Mouse (Mus musculus): ENCODE data around the gene Zbtb3. TPM values are rescaled to one million over a fixed set of nuclear protein-coding genes. Genes with fewer than 3 reads are reported as not detected.

Gene Zbtb3
- polyA plus RNA-seq, 1 experiment from 2014 or later: 4.3 TPM

- H3K4me2 ChIP-seq (ENCODE audit: low read length): no peak overlapping the region
- H3K9ac ChIP-seq (ENCODE audit: low read length): no peak overlapping the region
- H3K9me3 ChIP-seq (ENCODE audit: control insufficient read depth, low read length): no peaks in the 10 kb centered on the region
- H3K4me3 ChIP-seq (ENCODE audit: low read depth, low read length): no peak overlapping the region
- H3K4me1 ChIP-seq (replicated peaks; ENCODE audit: control insufficient read depth, insufficient read depth, low read length): peaks cover 4% of the 10 kb centered on the region; the same call in 1 of the 2 replicates
- H3K36me3 ChIP-seq (ENCODE audit: control insufficient read depth, insufficient read depth, low read length): peaks cover 29% of the 10 kb centered on the region
- WGBS: 80% methylated on average over 7 of the region's 7 CpGs
- DNase-seq (ENCODE audit: low spot score): no peak
- H3K27ac ChIP-seq (ENCODE audit: low read depth): no peak overlapping the region
- no peaks in the 10 kb centered on the region for H3K27me3 ChIP-seq (replicated peaks; ENCODE audit: control insufficient read depth, insufficient read depth, low read length)
- no peak for ATAC-seq (replicated peaks; ENCODE audit: low FRiP score, low TSS enrichment, low read depth)
Measured at GRCm38 (mm10) chr19:8790171-8790570, 12.2 kb upstream of the Zbtb3 start.

- Histone ChIP-seq H3K4me2 (ENCODE audit: low read length) (peak within 1 kb of the TSS; percentile 97), H3K27ac (ENCODE audit: low read depth) (peak within 1 kb of the TSS; percentile 54; the same call in 1 of the 2 replicates), H3K4me1 (replicated peaks; ENCODE audit: control insufficient read depth, insufficient read depth, low read length) (peaks cover 24% of the 10 kb centered on the region), H3K27me3 (replicated peaks; ENCODE audit: control insufficient read depth, insufficient read depth, low read length) (no peaks in the 10 kb centered on the region), H3K9me3 (ENCODE audit: control insufficient read depth, low read length) (no peaks in the 10 kb centered on the region), H3K4me3 (ENCODE audit: low read depth, low read length) (peak within 1 kb of the TSS; percentile 94), H3K9ac (ENCODE audit: low read length) (peak within 1 kb of the TSS; percentile 79), H3K36me3 (ENCODE audit: control insufficient read depth, insufficient read depth, low read length) (peaks cover 22% of the 10 kb centered on the region)
- ATAC-seq (replicated peaks; ENCODE audit: low FRiP score, low TSS enrichment, low read depth) (peak; percentile 70), DNase-seq (ENCODE audit: low spot score) (peak; percentile 89)
- 1% methylated on average over 25 of the region's 25 CpGs for WGBS
Measured at GRCm38 (mm10) chr19:8798264-8798946, 4.0 kb upstream of the Zbtb3 start, which contains the start of gene Polr2g. TSS of gene Polr2g (minus strand) at chr19:8798577.

GRCm38 (mm10) chr19:8798947-8799315 is 3.4 kb upstream of the Zbtb3 start:
- Histone ChIP-seq H3K27me3 (replicated peaks; ENCODE audit: control insufficient read depth, insufficient read depth, low read length) (no peaks in the 10 kb centered on the region), H3K36me3 (ENCODE audit: control insufficient read depth, insufficient read depth, low read length) (peaks cover 17% of the 10 kb centered on the region), H3K4me1 (replicated peaks; ENCODE audit: control insufficient read depth, insufficient read depth, low read length) (peaks cover 24% of the 10 kb centered on the region), H3K4me2 (ENCODE audit: low read length) (peak overlapping the region; percentile 97), H3K27ac (ENCODE audit: low read depth) (no peak overlapping the region), H3K9me3 (ENCODE audit: control insufficient read depth, low read length) (no peaks in the 10 kb centered on the region), H3K4me3 (ENCODE audit: low read depth, low read length) (peak overlapping the region; percentile 94; the same call in 1 of the 2 replicates), H3K9ac (ENCODE audit: low read length) (no peak overlapping the region)
- DNase-seq (ENCODE audit: low spot score) (no peak), ATAC-seq (replicated peaks; ENCODE audit: low FRiP score, low TSS enrichment, low read depth) (no peak)

- Histone ChIP-seq H3K4me2 (ENCODE audit: low read length) (peak overlapping the region; percentile 91), H3K4me3 (ENCODE audit: low read depth, low read length) (no peak overlapping the region; the same call in 1 of the 2 replicates), H3K4me1 (replicated peaks; ENCODE audit: control insufficient read depth, insufficient read depth, low read length) (peaks cover 15% of the 10 kb centered on the region), H3K9me3 (ENCODE audit: control insufficient read depth, low read length) (no peaks in the 10 kb centered on the region), H3K36me3 (ENCODE audit: control insufficient read depth, insufficient read depth, low read length) (peaks cover 38% of the 10 kb centered on the region), H3K27me3 (replicated peaks; ENCODE audit: control insufficient read depth, insufficient read depth, low read length) (no peaks in the 10 kb centered on the region), H3K9ac (ENCODE audit: low read length) (no peak overlapping the region), H3K27ac (ENCODE audit: low read depth) (no peak overlapping the region)
- ATAC-seq (replicated peaks; ENCODE audit: low FRiP score, low TSS enrichment, low read depth): no peak
- no peak for DNase-seq (ENCODE audit: low spot score)
- WGBS: 88% methylated on average over 9 of the region's 9 CpGs
Measured at GRCm38 (mm10) chr19:8803204-8803780, 937 bp downstream of the Zbtb3 start.

GRCm38 (mm10) chr19:8803879-8804660 is 1.7 kb downstream of the Zbtb3 start:
- Histone ChIP-seq H3K4me1 (replicated peaks; ENCODE audit: control insufficient read depth, insufficient read depth, low read length) (peaks cover 11% of the 10 kb centered on the region), H3K36me3 (ENCODE audit: control insufficient read depth, insufficient read depth, low read length) (peaks cover 45% of the 10 kb centered on the region), H3K4me2 (ENCODE audit: low read length) (no peak overlapping the region), H3K9ac (ENCODE audit: low read length) (no peak overlapping the region), H3K9me3 (ENCODE audit: control insufficient read depth, low read length) (no peaks in the 10 kb centered on the region), H3K4me3 (ENCODE audit: low read depth, low read length) (no peak overlapping the region), H3K27me3 (replicated peaks; ENCODE audit: control insufficient read depth, insufficient read depth, low read length) (no peaks in the 10 kb centered on the region), H3K27ac (ENCODE audit: low read depth) (no peak overlapping the region)
- no peak for ATAC-seq (replicated peaks; ENCODE audit: low FRiP score, low TSS enrichment, low read depth)
- DNase-seq (ENCODE audit: low spot score): no peak
- 96% methylated on average over 11 of the region's 11 CpGs for WGBS

- WGBS: 90% methylated on average over 5 of the region's 5 CpGs
Measured at GRCm38 (mm10) chr19:8806810-8807209, 4.5 kb downstream of the Zbtb3 start.

GRCm38 (mm10) chr19:8815812-8816211 is 13.5 kb downstream of the Zbtb3 start:
- H3K4me2 ChIP-seq (ENCODE audit: low read length): no peak overlapping the region
- no peak for ATAC-seq (replicated peaks; ENCODE audit: low FRiP score, low TSS enrichment, low read depth)

More at GRCm38 (mm10) chr19:8806810-8807209, 4.5 kb downstream of the Zbtb3 start:
- H3K4me2 ChIP-seq (ENCODE audit: low read length): no peak overlapping the region
- H3K27me3 ChIP-seq (replicated peaks; ENCODE audit: control insufficient read depth, insufficient read depth, low read length): no peaks in the 10 kb centered on the region
- H3K9me3 ChIP-seq (ENCODE audit: control insufficient read depth, low read length): no peaks in the 10 kb centered on the region
- ATAC-seq (replicated peaks; ENCODE audit: low FRiP score, low TSS enrichment, low read depth) (no peak), DNase-seq (ENCODE audit: low spot score) (no peak)
- H3K9ac ChIP-seq (ENCODE audit: low read length): no peak overlapping the region
- peaks cover 66% of the 10 kb centered on the region for H3K36me3 ChIP-seq (ENCODE audit: control insufficient read depth, insufficient read depth, low read length)
- no peak overlapping the region for H3K27ac ChIP-seq (ENCODE audit: low read depth)
- peaks cover 8% of the 10 kb centered on the region; the same call in 1 of the 2 replicates for H3K4me1 ChIP-seq (replicated peaks; ENCODE audit: control insufficient read depth, insufficient read depth, low read length)
- no peak overlapping the region for H3K4me3 ChIP-seq (ENCODE audit: low read depth, low read length)

GRCm38 (mm10) chr19:8817001-8817400 is 14.6 kb downstream of the Zbtb3 start:
- no peak overlapping the region for H3K9ac ChIP-seq (ENCODE audit: low read length)
- peaks cover 20% of the 10 kb centered on the region for H3K4me1 ChIP-seq (replicated peaks; ENCODE audit: control insufficient read depth, insufficient read depth, low read length)
- H3K27ac ChIP-seq (ENCODE audit: low read depth): no peak overlapping the region
- no peaks in the 10 kb centered on the region for H3K9me3 ChIP-seq (ENCODE audit: control insufficient read depth, low read length)
- no peak for ATAC-seq (replicated peaks; ENCODE audit: low FRiP score, low TSS enrichment, low read depth)
- peaks cover 45% of the 10 kb centered on the region for H3K36me3 ChIP-seq (ENCODE audit: control insufficient read depth, insufficient read depth, low read length)
- H3K4me2 ChIP-seq (ENCODE audit: low read length): peak overlapping the region; percentile 13; the same call in 1 of the 2 replicates
- no peaks in the 10 kb centered on the region for H3K27me3 ChIP-seq (replicated peaks; ENCODE audit: control insufficient read depth, insufficient read depth, low read length)
- 78% methylated on average over 3 of the region's 3 CpGs for WGBS
- H3K4me3 ChIP-seq (ENCODE audit: low read depth, low read length): no peak overlapping the region
- DNase-seq (ENCODE audit: low spot score): no peak

More at GRCm38 (mm10) chr19:8815812-8816211, 13.5 kb downstream of the Zbtb3 start:
- DNase-seq (ENCODE audit: low spot score): no peak
- no peak overlapping the region; the same call in 1 of the 2 replicates for H3K9ac ChIP-seq (ENCODE audit: low read length)
- peaks cover 53% of the 10 kb centered on the region for H3K36me3 ChIP-seq (ENCODE audit: control insufficient read depth, insufficient read depth, low read length)
- no peak overlapping the region for H3K4me3 ChIP-seq (ENCODE audit: low read depth, low read length)
- H3K9me3 ChIP-seq (ENCODE audit: control insufficient read depth, low read length): no peaks in the 10 kb centered on the region
- H3K27ac ChIP-seq (ENCODE audit: low read depth): no peak overlapping the region
- H3K4me1 ChIP-seq (replicated peaks; ENCODE audit: control insufficient read depth, insufficient read depth, low read length): peaks cover 16% of the 10 kb centered on the region
- H3K27me3 ChIP-seq (replicated peaks; ENCODE audit: control insufficient read depth, insufficient read depth, low read length): no peaks in the 10 kb centered on the region
- 81% methylated on average over 11 of the region's 11 CpGs for WGBS

Data from intestine, embryonic 14.5 days (tissue).